Mouse (Mus musculus) cortical plate, adult 2 months (tissue): ENCODE data around the gene Fgf15.

ENCODE experiments used
- CTCF ChIP-seq: fragments of 200-500 bp; IDR thresholded peaks from 2 replicates; pipeline ENCODE4 v1.5.1; 2011; ENCODE audit warnings: mild to moderate bottlenecking, control low read depth, low read length; ENCODE audit not compliant: insufficient read depth; ENCODE audit errors: extremely low read depth
- POLR2A ChIP-seq: fragments of 200-500 bp; IDR thresholded peaks from 2 replicates; pipeline ENCODE4 v1.6.1; 2011; ENCODE audit warnings: mild to moderate bottlenecking, low read length, control low read depth; ENCODE audit not compliant: insufficient read depth; ENCODE audit errors: extremely low read depth

- TF ChIP-seq POLR2A (no peak), CTCF (no peak)
These were observed 4.0 kb upstream of the Fgf15 start for GRCm38 (mm10) chr7:144892322-144892721.
